Mouse (Mus musculus) CH12.LX (cell line): ENCODE measurements around the gene Naaladl1. TPM values are rescaled to one million over a fixed set of nuclear protein-coding genes. Genes with fewer than 3 reads are reported as not detected.

Experiments
- DNase-seq: peaks from one replicate; pipeline ENCODE4 v3.0.0-alpha.2; 2013; ENCODE audit errors: extremely low read depth
- H3K27ac ChIP-seq: 2 replicates; pipeline ENCODE4 v1.5.1; 2012; ENCODE audit warnings: low read depth, mild to moderate bottlenecking, control low read depth, moderate library complexity; ENCODE audit not compliant: insufficient read depth
- H3K27me3 ChIP-seq: replicated peaks from 2 replicates; pipeline ENCODE3; 2012; ENCODE audit warnings: inconsistent platforms
- H3K36me3 ChIP-seq, 2 experiments: replicated peaks in 1 of 2; 2 replicates each; pipeline versions ENCODE3 to v1.6.1; 2012; ENCODE audit warnings: inconsistent platforms in 1 of 2, low read length in 1 of 2, mild to moderate bottlenecking in 1 of 2, mixed read lengths in 1 of 2, moderate library complexity in 1 of 2; ENCODE audit not compliant: control insufficient read depth in 1 of 2, insufficient read depth in 1 of 2
- H3K4me1 ChIP-seq, 2 experiments: 2 replicates each; pipeline ENCODE4 v1.6.1; 2012; ENCODE audit warnings: inconsistent platforms in 1 of 2, moderate library complexity in 1 of 2; ENCODE audit not compliant: insufficient read depth in 2 of 2, control insufficient read depth in 1 of 2
- H3K4me2 ChIP-seq: 2 replicates; pipeline ENCODE4 v1.6.1; 2012; ENCODE audit warnings: low read depth, mild to moderate bottlenecking, control low read depth; ENCODE audit not compliant: poor library complexity, insufficient read depth, severe bottlenecking
- H3K4me3 ChIP-seq, 3 experiments: fragments of 150-350 bp in 1 of 3; sonication (generic) in 1 of 3; replicated peaks in 1 of 3; 2 replicates each; pipeline versions ENCODE3 to v1.5.1; 2011 to 2012; ENCODE audit warnings: low read depth in 2 of 3, low read length in 2 of 3, mild to moderate bottlenecking in 2 of 3, moderate library complexity in 2 of 3, control low read depth in 1 of 3, improper control_type of control experiment in 1 of 3, inconsistent platforms in 1 of 3, mixed read lengths in 1 of 3; ENCODE audit not compliant: poor library complexity in 1 of 3
- H3K79me2 ChIP-seq: replicated peaks from 2 replicates; pipeline ENCODE4 v1.6.1; 2012; ENCODE audit warnings: mild to moderate bottlenecking, moderate library complexity; ENCODE audit not compliant: control insufficient read depth, poor library complexity, insufficient read depth, severe bottlenecking; ENCODE audit errors: extremely low read depth
- H3K9ac ChIP-seq: 2 replicates; pipeline ENCODE4 v1.6.1; 2012; ENCODE audit warnings: low read depth, mild to moderate bottlenecking, control low read depth, moderate library complexity; ENCODE audit not compliant: insufficient read depth
- H3K9me3 ChIP-seq: replicated peaks from 2 replicates; pipeline ENCODE3; 2012; ENCODE audit warnings: low read length, inconsistent platforms, mixed read lengths
- BHLHE40 ChIP-seq: IDR thresholded peaks from 2 replicates; pipeline ENCODE4 v1.6.1; 2011; ENCODE audit warnings: mild to moderate bottlenecking, low read depth, low read length, improper control_type of control experiment
- CTCF ChIP-seq, 2 experiments: IDR thresholded peaks in 1 of 2; conservative IDR thresholded peaks in 1 of 2; 2 replicates each; pipeline ENCODE4 v1.5.1; 2011 to 2012; ENCODE audit warnings: low read depth in 2 of 2, low read length in 2 of 2, improper control_type of control experiment in 1 of 2, inconsistent platforms in 1 of 2, mild to moderate bottlenecking in 1 of 2, moderate library complexity in 1 of 2
- E2F4 ChIP-seq: IDR thresholded peaks from 2 replicates; pipeline ENCODE4 v1.6.1; 2011; ENCODE audit warnings: low read depth, low read length, improper control_type of control experiment; ENCODE audit not compliant: insufficient replicate concordance
- EP300 ChIP-seq: IDR thresholded peaks from 2 replicates; pipeline ENCODE4 v1.6.1; 2011; ENCODE audit warnings: low read length, improper control_type of control experiment
- GABPA ChIP-seq: IDR thresholded peaks from 2 replicates; pipeline ENCODE4 v1.6.1; 2012; ENCODE audit warnings: low read depth, low read length, improper control_type of control experiment, inconsistent platforms; ENCODE audit not compliant: insufficient replicate concordance
- HCFC1 ChIP-seq: IDR thresholded peaks from 2 replicates; pipeline ENCODE4 v1.6.1; 2012; ENCODE audit warnings: low read depth, mild to moderate bottlenecking, inconsistent platforms, low read length, improper control_type of control experiment
- IRF4 ChIP-seq: IDR thresholded peaks from 2 replicates; pipeline ENCODE4 v1.6.1; 2014; ENCODE audit warnings: low read depth, mild to moderate bottlenecking, inconsistent platforms, low read length, improper control_type of control experiment
- KAT2A ChIP-seq: IDR thresholded peaks from 2 replicates; pipeline ENCODE4 v1.6.1; 2012; ENCODE audit warnings: low read length, improper control_type of control experiment, inconsistent platforms; ENCODE audit not compliant: insufficient replicate concordance
- MAX ChIP-seq: IDR thresholded peaks from 2 replicates; pipeline ENCODE4 v1.6.1; 2011; ENCODE audit warnings: low read length, improper control_type of control experiment
- MEF2A ChIP-seq: IDR thresholded peaks from 2 replicates; pipeline ENCODE4 v1.6.1; 2014; ENCODE audit warnings: low read depth, mild to moderate bottlenecking, inconsistent platforms, low read length, improper control_type of control experiment, borderline replicate concordance
- MXI1 ChIP-seq: IDR thresholded peaks from 2 replicates; pipeline ENCODE4 v1.6.1; 2011; ENCODE audit warnings: mild to moderate bottlenecking, low read depth, low read length, improper control_type of control experiment
- MYC ChIP-seq: IDR thresholded peaks from 2 replicates; pipeline ENCODE4 v1.6.1; 2011; ENCODE audit warnings: low read depth, mild to moderate bottlenecking, improper control_type of control experiment, low read length
- NRF1 ChIP-seq: IDR thresholded peaks from 2 replicates; pipeline ENCODE4 v1.6.1; 2014; ENCODE audit warnings: low read depth, mild to moderate bottlenecking, inconsistent platforms, low read length, improper control_type of control experiment, moderate library complexity
- POLR2A ChIP-seq: IDR thresholded peaks from 2 replicates; pipeline ENCODE4 v1.6.1; 2011; ENCODE audit warnings: low read depth, mild to moderate bottlenecking, improper control_type of control experiment, low read length
- POLR2AphosphoS2 ChIP-seq: IDR thresholded peaks from 2 replicates; pipeline ENCODE4 v1.6.1; 2011; ENCODE audit warnings: low read depth, low read length, improper control_type of control experiment
- RAD21 ChIP-seq: IDR thresholded peaks from 2 replicates; pipeline ENCODE4 v1.6.1; 2011; ENCODE audit warnings: low read depth, mild to moderate bottlenecking, low read length, improper control_type of control experiment, moderate library complexity
- SIN3A ChIP-seq: IDR thresholded peaks from 2 replicates; pipeline ENCODE4 v1.6.1; 2012; ENCODE audit warnings: low read length, improper control_type of control experiment, inconsistent platforms
- TBP ChIP-seq: conservative IDR thresholded peaks from 2 replicates; pipeline ENCODE4 v1.6.1; 2011; ENCODE audit warnings: low read depth, low read length, improper control_type of control experiment
- TCF12 ChIP-seq: IDR thresholded peaks from 2 replicates; pipeline ENCODE4 v1.6.1; 2014; ENCODE audit warnings: low read depth, mild to moderate bottlenecking, inconsistent platforms, low read length, improper control_type of control experiment
- UBTF ChIP-seq: IDR thresholded peaks from 2 replicates; pipeline ENCODE4 v1.6.1; 2012; ENCODE audit warnings: low read depth, mild to moderate bottlenecking, inconsistent platforms, low read length, improper control_type of control experiment, moderate library complexity
- USF1 ChIP-seq: IDR thresholded peaks from 2 replicates; pipeline ENCODE4 v1.6.1; 2014; ENCODE audit warnings: low read depth, mild to moderate bottlenecking, inconsistent platforms, low read length, improper control_type of control experiment
- USF2 ChIP-seq: conservative IDR thresholded peaks from 2 replicates; pipeline ENCODE4 v1.6.1; 2011; ENCODE audit warnings: low read depth, low read length, improper control_type of control experiment
- ZKSCAN1 ChIP-seq: IDR thresholded peaks from 2 replicates; pipeline ENCODE4 v1.6.1; 2012; ENCODE audit warnings: low read depth, inconsistent platforms, low read length, improper control_type of control experiment, borderline replicate concordance
- ZNF384 ChIP-seq: IDR thresholded peaks from 2 replicates; pipeline ENCODE4 v1.6.1; 2012; ENCODE audit warnings: low read depth, low read length, improper control_type of control experiment, inconsistent platforms
- dilution Hi-C: fragments of 300-500 bp; cut with MboI; formaldehyde crosslinking; loops from 2 replicates; pipeline ENCODE4 v1.14.3; 2020; ENCODE audit warnings: low sequenced_read_pairs; ENCODE audit not compliant: extremely low pct_unique_long_range_greater_than_20kb, extremely low pct_ligation_motif_present
- in situ Hi-C: fragments of 300-500 bp; cut with MboI; formaldehyde crosslinking; loops from 3 replicates; pipeline ENCODE4 v1.14.3; 2019; ENCODE audit warnings: low sequenced_read_pairs, low pct_ligation_motif_present, low pct_unique_long_range_greater_than_20kb, mixed read lengths
- polyA plus RNA-seq: library from polyadenylated mRNA; unstranded; fragments of >175 nt; gene quantifications from 2 replicates; pipeline ENCODE4 v1.2.1, GENCODE M21; 2012; ENCODE audit warnings: low read depth; ENCODE audit not compliant: insufficient read length
- total RNA-seq, 2 experiments: library from RNA; depleted of rRNA; stranded (reverse); fragments of 300-350 nt in 1 of 2; fragments of >200 nt in 1 of 2; gene quantifications; 2 replicates each; pipeline ENCODE4 v1.2.3; 2012 to 2014

Gene Naaladl1
- total and polyA plus RNA-seq, 3 experiments: 0.24 to 1.9 (median 0.34) TPM

DNA sequence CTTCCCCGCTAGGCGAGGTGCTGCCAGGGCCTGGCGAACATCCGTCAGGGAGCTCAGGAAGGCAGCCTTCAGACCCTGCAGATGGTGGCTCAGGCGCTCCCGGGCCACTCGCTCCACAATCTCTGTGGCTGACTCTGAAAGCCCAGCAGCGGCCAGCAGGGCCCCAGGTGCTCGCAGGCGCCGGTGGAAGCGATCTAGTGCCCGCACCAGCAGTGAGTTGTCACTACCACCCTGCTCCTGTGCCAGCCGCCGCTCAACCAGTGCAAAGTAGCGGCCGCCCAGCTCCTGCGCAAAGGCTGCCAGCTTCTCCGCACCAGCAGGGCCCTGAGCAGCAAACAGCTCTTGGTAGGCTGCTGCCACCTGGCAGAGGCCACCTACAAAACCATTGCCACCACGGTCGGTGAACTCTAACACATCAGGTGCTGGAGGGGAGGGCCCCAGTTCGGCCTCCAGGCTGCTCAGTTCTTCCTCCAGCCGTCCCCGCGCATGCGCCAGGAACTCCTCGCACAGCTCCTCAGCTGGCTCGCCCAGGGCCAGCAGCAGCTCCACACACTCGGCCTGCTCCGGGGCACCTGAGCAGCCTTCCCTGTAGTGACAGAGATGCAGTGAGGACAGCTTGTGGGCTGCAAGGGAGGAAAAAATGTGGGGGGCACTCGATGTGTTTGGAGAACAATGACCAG lies 34.9 kb upstream of the Naaladl1 start:
- no peak overlapping the region for H3K27ac ChIP-seq
- no peak overlapping the region for H3K4me2 ChIP-seq
- no peak for DNase-seq
- peaks cover 11% of the 10 kb centered on the region for H3K79me2 ChIP-seq
- H3K36me3 ChIP-seq: peaks cover 48 to 73% of the 10 kb centered on the region in 2 experiments
- H3K9me3 ChIP-seq: no peaks in the 10 kb centered on the region
- no peak overlapping the region for H3K4me3 ChIP-seq
- H3K27me3 ChIP-seq: no peaks in the 10 kb centered on the region
- no peak overlapping the region for H3K9ac ChIP-seq
- in situ Hi-C loops: no loop called here
- TF ChIP-seq USF1 (no peak), BHLHE40 (no peak), TCF12 (no peak), UBTF (no peak), RAD21 (no peak), CTCF (conservative IDR thresholded peaks at IDR 0.05 in 1 of 2, IDR thresholded peaks at IDR 0.05 in 1 of 2; ENCODE audit: low read depth in 2 of 2, low read length in 2 of 2) (no peak), NRF1 (no peak), MEF2A (no peak), KAT2A (no peak), ZNF384 (no peak), POLR2AphosphoS2 (no peak)
- TF ChIP-seq, all 38 proteins: peak for 0
- dilution Hi-C loops: no loop called here
- peaks cover 8 to 33% of the 10 kb centered on the region in 2 experiments for H3K4me1 ChIP-seq

- H3K4me3 ChIP-seq: no peak overlapping the region
- H3K27ac ChIP-seq: no peak overlapping the region
These were observed 34.3 kb upstream of the Naaladl1 start for GRCm38 (mm10) chr19:6071261-6071660.

More at GRCm38 (mm10) chr19:6071261-6071660, 34.3 kb upstream of the Naaladl1 start:
- peaks cover 17% of the 10 kb centered on the region for H3K79me2 ChIP-seq
- TF ChIP-seq MAX (no peak), GABPA (no peak), ZKSCAN1 (no peak), TBP (no peak), BHLHE40 (no peak), SIN3A (no peak), TCF12 (no peak), HCFC1 (no peak), MYC (no peak), USF1 (no peak), KAT2A (no peak), CTCF (conservative IDR thresholded peaks at IDR 0.05 in 1 of 2, IDR thresholded peaks at IDR 0.05 in 1 of 2; ENCODE audit: low read depth in 2 of 2, low read length in 2 of 2) (no peak), USF2 (no peak), IRF4 (no peak), POLR2A (no peak), E2F4 (no peak), MXI1 (no peak), EP300 (no peak)
- dilution Hi-C loops (no loop called here), in situ Hi-C loops (no loop called here)
- no peak for DNase-seq
- H3K9ac ChIP-seq: no peak overlapping the region
- no peaks in the 10 kb centered on the region for H3K9me3 ChIP-seq
- H3K27me3 ChIP-seq: no peaks in the 10 kb centered on the region
- peaks cover 48 to 73% of the 10 kb centered on the region in 2 experiments for H3K36me3 ChIP-seq
- H3K4me1 ChIP-seq: peaks cover 9 to 37% of the 10 kb centered on the region in 2 experiments
- H3K4me2 ChIP-seq: no peak overlapping the region
